Mouse (Mus musculus): Measurements from ENCODE around the gene Nr3c2.

DNA sequence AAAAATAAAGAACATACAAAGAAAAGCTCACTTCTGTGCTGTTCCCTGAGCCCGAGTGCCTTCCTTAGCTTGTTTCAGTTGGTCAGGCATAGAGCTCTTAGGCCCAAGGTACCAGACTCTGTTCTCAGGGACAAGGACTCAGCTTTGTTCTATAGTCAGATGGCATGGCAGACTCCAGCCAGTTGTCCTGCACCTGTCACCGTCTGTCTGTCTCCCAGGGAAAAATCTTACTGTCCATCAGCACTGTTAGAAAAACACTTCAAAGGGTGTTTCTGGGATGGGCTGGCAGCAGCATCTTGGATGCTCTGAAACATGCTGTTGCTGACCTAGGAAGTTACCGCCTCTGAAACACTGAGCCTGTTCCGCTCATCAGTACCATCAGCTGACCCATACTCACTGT lies 78.7 kb downstream of the Nr3c2 start:
- no peak for TF ChIP-seq CHD2 (IDR thresholded peaks at IDR 0.05; ENCODE audit: low read depth, low read length)
- TF ChIP-seq ZNF384 (IDR thresholded peaks at IDR 0.05; ENCODE audit: low read depth, low read length): no peak
